Mouse (Mus musculus) liver, embryonic 14.5 days (tissue): ENCODE results near the gene Kcnh6. TPM values are rescaled to one million over a fixed set of nuclear protein-coding genes. Genes with fewer than 3 reads are reported as not detected.

Experiments used
- ATAC-seq: fragments of 200-750 bp; cut with Nextera tagmentation; 2 replicates; pipeline ENCODE4 v1.8.0; 2017; ENCODE audit warnings: moderate number of reproducible peaks, mild to moderate bottlenecking, moderate library complexity; ENCODE audit not compliant: insufficient read depth
- DNase-seq, 3 experiments: peaks; one replicate each; pipeline ENCODE4 v3.0.0-alpha.2; 2012 to 2013; ENCODE audit warnings: low read depth in 3 of 3, low spot score in 3 of 3
- H3K27ac ChIP-seq: fragments of 300-500 bp; sonication (generic); 2 replicates; pipeline ENCODE4 v1.5.1; 2014; ENCODE audit warnings: moderate library complexity, mild to moderate bottlenecking, control low read depth, inconsistent platforms
- H3K27me3 ChIP-seq: fragments of 300-500 bp; sonication (generic); 2 replicates; pipeline ENCODE4 v1.6.1; 2014; ENCODE audit warnings: mild to moderate bottlenecking, low read length, moderate library complexity; ENCODE audit not compliant: control insufficient read depth, insufficient read depth
- H3K36me3 ChIP-seq: fragments of 300-500 bp; sonication (generic); replicated peaks from 2 replicates; pipeline ENCODE4 v1.6.1; 2014; ENCODE audit warnings: low read depth; ENCODE audit not compliant: control insufficient read depth, insufficient read depth
- H3K4me1 ChIP-seq, 2 experiments: fragments of 200-500 bp in 1 of 2; fragments of 300-500 bp in 1 of 2; sonication (generic) in 1 of 2; replicated peaks; 2 replicates each; pipeline ENCODE4 v1.6.1; 2012 to 2014; ENCODE audit warnings: antibody characterized with exemption in 1 of 2, inconsistent platforms in 1 of 2, low read length in 1 of 2; ENCODE audit not compliant: control insufficient read depth in 2 of 2, insufficient read depth in 2 of 2
- H3K4me2 ChIP-seq: fragments of 300-500 bp; sonication (generic); 2 replicates; pipeline ENCODE4 v1.6.1; 2014; ENCODE audit warnings: low read depth, mild to moderate bottlenecking, control low read depth, moderate library complexity
- H3K4me3 ChIP-seq, 2 experiments: fragments of 200-500 bp in 1 of 2; fragments of 300-500 bp in 1 of 2; sonication (generic) in 1 of 2; 2 replicates each; pipeline ENCODE4 v1.5.1; 2012 to 2014; ENCODE audit warnings: low read depth in 2 of 2, low read length in 2 of 2, mild to moderate bottlenecking in 2 of 2, control low read depth in 1 of 2, inconsistent platforms in 1 of 2, moderate library complexity in 1 of 2; ENCODE audit not compliant: insufficient read depth in 1 of 2
- H3K9ac ChIP-seq: fragments of 300-500 bp; sonication (generic); replicated peaks from 2 replicates; pipeline ENCODE4 v1.6.1; 2014; ENCODE audit warnings: mild to moderate bottlenecking, control low read depth, moderate library complexity
- H3K9me3 ChIP-seq: fragments of 300-500 bp; sonication (generic); 2 replicates; pipeline ENCODE4 v1.6.1; 2016; ENCODE audit warnings: low read length, mixed read lengths; ENCODE audit not compliant: control insufficient read depth
- CTCF ChIP-seq: IDR thresholded peaks from 2 replicates; pipeline ENCODE4 v1.5.1; 2016; ENCODE audit warnings: antibody characterized with exemption, low read depth, control low read depth
- EP300 ChIP-seq: IDR thresholded peaks from 2 replicates; pipeline ENCODE4 v1.6.1; 2016; ENCODE audit warnings: antibody characterized with exemption, low read depth
- WGBS: fragments of 180-500 bp; shearing (Covaris S2); extraction: QIAGEN DNeasy Blood & Tissue Kit; methylation state at CpG from one replicate; pipeline ENCODE4 v1.1.7; 2014; ENCODE audit not compliant: insufficient replicate concordance; 5-methylcytosine and 5-hydroxymethylcytosine counted together
- polyA plus RNA-seq, 2 experiments: library from polyadenylated mRNA; depleted of rRNA in 1 of 2; stranded (reverse) in 1 of 2; unstranded in 1 of 2; fragments of >200 nt; fragmentation: Nextera tagmentation in 1 of 2; extraction: Ambion mirVana in 1 of 2; gene quantifications; 2 replicates each; pipeline versions ENCODE4 v1.2.1 to v1.2.3; 2012 to 2014

Gene Kcnh6
- 0.01 TPM in 2 replicates for polyA plus RNA-seq (2012; rRNA removed)
- not detected in 2 replicates for polyA plus RNA-seq (2014; fragmentation: Nextera tagmentation; extraction: Ambion mirVana)

DNA sequence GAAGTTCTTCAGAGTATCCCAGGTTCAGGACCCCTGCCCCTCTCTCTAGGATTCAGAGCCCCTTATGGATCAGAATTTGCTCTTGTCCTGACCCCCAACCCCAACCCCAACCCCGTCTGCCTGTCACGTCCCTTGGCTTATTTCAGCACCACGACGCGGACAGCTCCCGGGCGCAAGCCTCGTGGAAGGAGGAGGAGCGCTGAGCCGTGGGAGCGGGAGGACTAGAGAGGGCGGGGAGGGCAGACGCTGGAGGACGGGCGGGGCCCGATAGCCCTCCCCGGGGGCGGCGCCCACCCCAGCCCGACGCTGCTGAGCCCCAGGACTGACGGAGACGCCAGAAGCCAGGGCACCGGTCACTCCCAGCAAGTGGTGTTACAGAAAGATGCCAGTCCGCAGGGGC lies at the start of gene Kcnh6:
Gene Kcnh6 (plus strand): TSS at position 304 of the 400 bp plus-strand sequence.
- DNase-seq (peak; percentile 32 to 41 (median 41)), ATAC-seq (peak; percentile 28; the same call in 1 of the 2 replicates)
- H3K4me1 ChIP-seq: no peaks in the 10 kb centered on the region
- no peak within 1 kb of the TSS for H3K4me3 ChIP-seq
- TF ChIP-seq EP300 (no peak), CTCF (no peak)
- H3K4me2 ChIP-seq: peak within 1 kb of the TSS; percentile 38
- H3K27ac ChIP-seq: no peak within 1 kb of the TSS
- H3K9me3 ChIP-seq: no peaks in the 10 kb centered on the region
- peaks cover 35% of the 10 kb centered on the region for H3K27me3 ChIP-seq
- no peak within 1 kb of the TSS for H3K9ac ChIP-seq
- under 1% methylated on average over 25 of the region's 25 CpGs for WGBS
- H3K36me3 ChIP-seq: no peaks in the 10 kb centered on the region

DNA sequence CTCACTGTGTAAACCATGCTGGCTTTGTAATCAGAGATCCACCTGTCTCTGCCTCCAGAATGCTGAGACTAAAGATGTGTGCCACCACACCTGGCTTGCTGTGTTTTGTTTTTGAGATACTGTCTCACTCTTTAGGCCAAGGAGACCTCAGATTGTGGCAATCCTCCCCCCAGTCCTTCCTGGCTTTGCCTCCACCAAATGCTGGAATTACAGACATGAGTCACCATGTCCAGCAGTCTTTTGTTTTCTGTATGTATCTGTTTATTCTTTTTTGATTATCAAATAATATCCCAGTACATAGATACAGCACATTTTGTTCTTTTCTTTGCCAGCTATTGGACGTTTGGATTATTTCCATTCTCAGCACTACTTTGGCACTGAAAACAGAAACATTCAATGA lies 49.4 kb upstream of the Kcnh6 start:
- no peaks in the 10 kb centered on the region for H3K4me1 ChIP-seq
- H3K4me3 ChIP-seq: no peak overlapping the region
- H3K36me3 ChIP-seq: no peaks in the 10 kb centered on the region
- DNase-seq: no peak
- ATAC-seq: no peak
- no peaks in the 10 kb centered on the region for H3K27me3 ChIP-seq
- no peak for TF ChIP-seq CTCF
- TF ChIP-seq EP300: no peak
- no peak overlapping the region for H3K27ac ChIP-seq
- H3K9ac ChIP-seq: no peak overlapping the region
- no peaks in the 10 kb centered on the region for H3K9me3 ChIP-seq
- no peak overlapping the region for H3K4me2 ChIP-seq
- 12% methylated on average over 1 of the region's 1 CpGs for WGBS

DNA sequence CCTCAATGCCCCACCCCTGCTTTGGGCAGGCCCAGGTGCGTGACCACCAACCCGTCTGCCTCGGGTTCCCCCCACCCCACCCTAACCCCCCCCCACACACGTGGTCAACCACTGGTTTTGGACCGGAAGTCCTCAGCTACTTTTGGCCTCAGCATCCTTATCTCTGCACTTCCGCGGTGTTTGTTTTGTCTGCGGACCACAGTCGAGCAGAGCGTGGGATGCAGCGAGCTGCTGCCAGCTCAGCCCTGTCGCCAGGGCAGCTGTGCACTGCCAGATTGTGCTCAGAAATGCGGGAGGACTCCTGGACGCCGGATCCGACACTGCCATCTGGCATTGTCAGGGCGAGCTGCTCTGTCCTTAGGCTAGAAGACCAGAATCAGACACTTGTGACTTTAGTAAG lies 48.6 kb upstream of the Kcnh6 start:
- Histone ChIP-seq H3K27ac (no peak overlapping the region), H3K9ac (no peak overlapping the region), H3K4me3 (no peak overlapping the region), H3K27me3 (no peaks in the 10 kb centered on the region), H3K9me3 (no peaks in the 10 kb centered on the region), H3K36me3 (no peaks in the 10 kb centered on the region), H3K4me1 (no peaks in the 10 kb centered on the region), H3K4me2 (no peak overlapping the region)
- ATAC-seq (no peak), DNase-seq (no peak)
- TF ChIP-seq EP300: no peak
- no peak for TF ChIP-seq CTCF
- WGBS: 5% methylated on average over 17 of the region's 17 CpGs

DNA sequence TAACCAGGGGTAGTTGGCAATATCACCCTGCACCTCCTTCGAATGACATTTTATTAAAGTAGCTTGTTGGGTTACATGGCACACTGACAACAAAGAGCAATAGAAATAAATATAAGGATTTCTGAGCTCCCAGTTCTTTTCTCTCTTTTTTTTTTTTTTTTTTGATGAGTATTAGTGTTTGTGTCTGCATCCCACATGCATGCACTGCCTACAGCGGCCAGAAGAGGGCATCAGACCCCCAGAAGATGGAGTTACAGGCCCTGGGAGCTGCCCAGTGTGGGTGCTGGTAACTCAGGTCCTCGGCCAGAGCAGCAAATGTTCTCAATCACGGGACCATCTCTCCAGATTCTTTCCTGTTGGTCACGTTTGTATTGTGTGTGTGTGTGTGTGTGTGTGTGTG lies 43.2 kb upstream of the Kcnh6 start:
- H3K27me3 ChIP-seq: peaks cover 30% of the 10 kb centered on the region
- TF ChIP-seq CTCF: peak; percentile 51
- TF ChIP-seq EP300: no peak
- no peak for ATAC-seq
- no peak overlapping the region for H3K27ac ChIP-seq
- 49% methylated on average over 5 of the region's 5 CpGs for WGBS
- H3K4me2 ChIP-seq: no peak overlapping the region
- H3K4me3 ChIP-seq: no peak overlapping the region
- H3K9me3 ChIP-seq: no peaks in the 10 kb centered on the region
- H3K4me1 ChIP-seq: no peaks in the 10 kb centered on the region
- no peaks in the 10 kb centered on the region for H3K36me3 ChIP-seq
- no peak overlapping the region for H3K9ac ChIP-seq
- no peak for DNase-seq

DNA sequence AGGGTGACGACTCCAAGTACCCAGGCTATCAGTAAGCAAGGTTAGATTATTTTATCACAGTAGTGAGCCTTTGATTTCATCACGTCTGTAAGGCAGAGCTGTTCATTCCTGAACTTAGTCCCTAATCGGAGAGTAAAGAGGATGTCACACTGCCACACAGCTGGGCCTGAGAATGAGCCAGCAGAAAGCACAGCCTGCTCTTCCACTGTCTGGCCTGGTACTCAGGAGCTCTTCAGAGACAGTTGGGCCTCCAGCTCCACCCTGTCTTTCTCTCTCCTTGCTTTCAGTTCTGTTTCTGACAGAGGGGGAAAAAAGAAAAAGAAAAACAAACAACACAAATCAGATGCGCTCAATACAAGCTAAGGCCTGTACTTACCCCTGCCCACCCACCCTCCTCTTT lies 41.6 kb upstream of the Kcnh6 start:
- no peak overlapping the region for H3K9ac ChIP-seq
- H3K27me3 ChIP-seq: peaks cover 32% of the 10 kb centered on the region
- H3K36me3 ChIP-seq: no peaks in the 10 kb centered on the region
- H3K4me2 ChIP-seq: no peak overlapping the region
- H3K27ac ChIP-seq: no peak overlapping the region
- no peak overlapping the region for H3K4me3 ChIP-seq
- no peaks in the 10 kb centered on the region for H3K4me1 ChIP-seq
- DNase-seq (no peak), ATAC-seq (no peak)
- TF ChIP-seq EP300: no peak
- no peak for TF ChIP-seq CTCF
- H3K9me3 ChIP-seq: no peaks in the 10 kb centered on the region
- WGBS: 49% methylated on average over 4 of the region's 4 CpGs
